Mouse (Mus musculus) ES-Bruce4 (cell line): ENCODE measurements around the gene Cdh13.

Experiments
- CTCF ChIP-seq: IDR thresholded peaks from one replicate; pipeline ENCODE4 v1.8.1; 2011; ENCODE audit warnings: low read depth, low read length
- POLR2A ChIP-seq: IDR thresholded peaks from one replicate; pipeline ENCODE4 v1.8.1; 2011; ENCODE audit warnings: low read length; ENCODE audit not compliant: insufficient read depth

DNA sequence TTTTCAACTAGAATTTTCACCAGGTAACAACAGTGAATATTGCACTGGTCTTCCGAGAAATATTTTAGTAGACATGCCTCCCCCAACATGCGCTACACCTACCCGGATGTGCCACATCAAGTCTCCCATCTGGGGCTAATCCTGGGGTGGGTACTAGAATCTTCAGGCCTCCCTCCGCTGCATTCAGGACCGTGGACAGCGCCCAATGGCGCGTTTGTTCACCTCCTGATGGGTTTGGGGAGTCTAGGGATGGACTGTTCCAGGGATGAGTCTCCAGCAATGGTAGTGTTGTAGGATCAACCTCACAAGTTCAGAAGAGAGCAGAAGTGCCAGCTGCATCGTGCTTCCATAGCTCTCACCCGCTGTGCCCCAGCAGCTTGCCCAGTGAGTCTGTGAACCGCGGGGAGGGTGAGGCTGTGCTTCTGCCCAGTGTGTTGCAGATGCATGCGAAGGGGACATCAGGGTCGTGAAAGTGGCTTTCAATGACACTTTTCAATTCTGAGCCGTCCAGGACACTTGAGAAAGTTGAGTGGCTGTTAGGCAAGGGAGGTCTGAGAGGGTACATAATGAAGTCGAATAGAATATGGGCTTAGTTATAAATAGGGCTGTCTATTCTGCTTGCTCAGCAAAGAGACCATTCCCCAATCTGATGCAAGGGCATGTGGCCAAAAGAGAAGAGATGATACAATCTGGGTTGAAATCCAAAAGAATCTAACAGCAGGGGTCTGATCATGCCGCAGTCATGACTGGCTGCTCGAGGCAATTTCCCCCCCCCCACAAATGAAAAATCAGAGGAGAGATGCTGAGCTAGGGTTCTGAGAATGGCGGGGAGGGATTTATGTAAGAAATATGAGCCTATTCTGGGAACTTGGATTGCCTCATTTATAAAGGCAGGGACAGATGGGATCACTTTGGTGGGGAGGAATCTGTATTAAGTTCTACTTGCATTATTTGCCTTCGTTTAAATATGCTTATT lies 668.5 kb downstream of the Cdh13 start:
- TF ChIP-seq POLR2A, result no peak
- no peak for TF ChIP-seq CTCF
